Mouse (Mus musculus): ENCODE measurements around the gene Eif2b5.
"Not testable (repeated sequence)": the region's sequence is repeated elsewhere in the genome, so short reads cannot be mapped to it uniquely, and the experiment has no call there.

The Eif2b5 gene

DNA sequence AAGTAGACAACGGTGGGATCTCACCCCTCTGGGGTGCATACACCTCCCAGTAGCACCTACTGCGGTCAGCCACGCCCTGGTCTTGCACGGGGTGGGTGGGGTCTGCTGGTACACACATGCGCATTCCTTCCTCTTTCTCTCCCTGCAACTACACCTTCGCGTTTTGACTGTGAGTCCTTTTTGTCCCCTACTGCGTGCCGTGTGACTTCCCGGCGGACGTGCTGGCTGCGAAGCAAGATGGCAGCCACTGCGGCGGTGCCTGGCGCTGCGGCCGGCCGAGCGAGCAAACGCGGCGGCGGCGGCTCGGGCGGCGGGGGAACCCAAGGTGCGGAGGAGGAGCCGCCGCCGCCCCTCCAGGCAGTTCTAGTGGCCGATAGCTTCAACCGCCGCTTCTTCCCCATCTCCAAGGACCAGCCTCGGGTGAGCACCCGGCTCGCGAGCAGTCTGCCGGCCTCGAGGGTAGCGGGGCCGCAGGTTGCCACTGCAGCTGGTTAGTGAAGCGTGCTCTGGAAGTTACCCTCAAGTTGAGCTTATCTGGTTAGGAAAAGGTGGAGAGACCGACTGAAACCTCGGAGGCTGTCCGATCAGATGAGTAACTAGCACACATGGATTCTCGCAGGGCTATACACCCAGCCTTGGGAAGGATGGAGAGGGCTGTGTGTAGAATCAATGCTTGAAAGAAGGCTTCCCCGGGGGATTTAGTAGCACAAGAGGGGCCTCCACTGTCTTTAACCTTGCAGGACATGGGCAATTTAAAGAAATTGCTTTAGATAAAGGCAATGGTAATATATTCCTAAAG lies at the start of gene Eif2b5:
Gene Eif2b5, plus strand, starts transcription at position 141 of the 799 bp plus-strand sequence.
- DNase-seq (ENCODE audit: low spot score): peak; percentile 92

- no peak for DNase-seq (ENCODE audit: low spot score)
Observed at GRCm38 (mm10) chr16:20451774-20452173, 46.8 kb upstream of the Eif2b5 start.

DNA sequence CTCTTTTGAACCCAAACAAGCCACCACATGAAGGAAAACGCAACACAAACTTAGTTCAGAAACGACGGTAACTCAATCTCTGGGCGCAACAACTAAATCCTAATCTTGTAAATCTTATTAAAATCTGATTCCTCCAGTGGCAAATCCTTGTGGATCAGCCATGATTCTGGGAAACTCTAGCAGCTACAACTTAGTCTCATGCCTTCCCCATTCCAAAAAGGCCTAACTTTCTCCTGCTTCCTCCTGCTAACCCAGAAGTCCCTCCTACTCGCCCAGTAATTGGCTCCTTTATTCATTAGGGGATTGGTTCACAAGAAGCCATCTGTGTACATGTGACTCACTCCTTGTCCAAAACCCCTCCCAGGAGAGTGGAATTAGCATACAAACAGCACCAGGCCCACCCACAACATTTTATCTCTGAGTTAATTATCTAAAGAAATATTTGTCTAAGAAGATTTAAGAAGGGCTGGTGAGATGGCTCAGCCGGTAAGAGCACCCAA lies 44.4 kb upstream of the Eif2b5 start:
- DNase-seq (ENCODE audit: low spot score): no peak

GRCm38 (mm10) chr16:20456106-20456505 lies 42.5 kb upstream of the Eif2b5 start:
- no peak for DNase-seq (ENCODE audit: low spot score)

DNA sequence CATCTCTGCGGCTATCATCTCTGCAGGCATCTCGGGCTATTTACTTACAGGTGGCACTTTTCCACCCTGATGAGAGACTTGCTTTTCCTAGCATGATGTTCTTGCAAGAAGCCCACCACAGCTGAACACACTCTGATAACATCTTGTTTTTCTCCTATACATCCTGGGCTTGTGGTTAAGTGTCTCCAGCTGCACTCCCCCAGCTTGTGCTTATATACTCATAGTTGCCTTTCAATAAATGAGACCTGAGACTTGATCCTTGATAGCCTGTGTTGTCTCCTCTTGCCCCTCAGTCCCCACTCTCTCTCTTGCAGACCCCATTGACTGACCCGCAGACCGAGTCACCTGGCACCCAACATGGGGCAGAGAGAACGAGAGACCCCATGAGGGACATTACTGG lies 39.9 kb upstream of the Eif2b5 start:
- not testable (repeated sequence) for DNase-seq (ENCODE audit: low spot score)

GRCm38 (mm10) chr16:20464725-20465124 lies 33.9 kb upstream of the Eif2b5 start:
- no peak for DNase-seq (ENCODE audit: low spot score)

DNA sequence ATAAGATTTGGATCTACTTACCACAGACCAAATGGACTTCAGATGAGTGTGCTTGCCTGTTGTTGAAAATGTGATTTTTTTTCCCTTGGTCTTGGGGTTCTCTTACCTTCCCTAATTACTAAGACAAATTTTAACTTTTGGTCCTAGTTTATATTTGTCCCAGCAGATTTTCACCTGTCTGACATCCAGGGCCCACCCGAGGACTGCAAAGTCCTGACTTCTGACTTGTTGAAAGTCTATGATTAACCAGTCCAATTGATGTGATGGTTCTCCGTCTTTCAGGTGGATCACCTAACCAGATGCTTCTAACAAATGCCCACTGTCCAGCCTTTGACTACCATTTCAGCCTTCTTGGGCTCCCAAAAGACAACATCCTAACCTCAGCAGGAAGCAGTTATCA lies 27.6 kb upstream of the Eif2b5 start:
- no peak for DNase-seq (ENCODE audit: low spot score)

DNA sequence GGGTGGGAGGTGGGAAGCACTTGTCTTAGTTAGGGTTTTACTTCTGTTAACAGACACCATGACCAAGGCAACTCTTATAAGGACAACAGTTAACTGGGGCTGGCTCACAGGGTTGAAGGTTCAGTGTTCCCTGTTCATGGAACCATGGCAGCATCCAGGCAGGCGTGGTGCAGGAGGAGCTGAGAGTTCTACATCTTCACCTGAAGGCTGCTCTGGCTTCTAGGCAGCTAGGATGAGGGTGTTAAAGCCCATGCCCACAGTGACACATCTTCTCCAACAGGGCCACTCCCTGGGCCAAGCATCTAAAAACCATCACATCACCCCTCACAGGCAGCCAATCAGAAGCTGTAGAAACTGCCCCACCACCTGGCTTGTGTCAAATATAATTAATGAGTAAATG lies 26.9 kb upstream of the Eif2b5 start:
- no peak for DNase-seq (ENCODE audit: low spot score)

DNA sequence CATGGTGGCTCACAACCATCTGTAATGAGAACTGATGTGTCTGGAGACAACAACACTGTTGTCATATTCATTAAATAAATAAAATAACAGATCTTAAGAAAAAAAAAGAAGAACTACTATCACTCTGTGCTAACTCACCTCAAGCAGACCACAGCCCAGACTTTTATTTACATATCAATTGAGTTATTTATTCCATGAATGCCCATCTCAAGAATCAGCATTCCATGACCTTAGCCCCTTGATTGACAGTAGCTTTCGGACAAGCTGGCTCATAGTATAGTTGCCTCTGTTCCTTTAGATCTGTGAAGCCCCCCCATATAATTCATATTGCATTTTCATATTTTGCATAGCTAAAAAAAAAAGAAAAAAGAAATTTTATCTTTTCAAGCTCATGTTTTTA lies 24.9 kb upstream of the Eif2b5 start:
- DNase-seq (ENCODE audit: low spot score): no peak

GRCm38 (mm10) chr16:20474211-20474610 lies 24.4 kb upstream of the Eif2b5 start:
- DNase-seq (ENCODE audit: low spot score): no peak

DNA sequence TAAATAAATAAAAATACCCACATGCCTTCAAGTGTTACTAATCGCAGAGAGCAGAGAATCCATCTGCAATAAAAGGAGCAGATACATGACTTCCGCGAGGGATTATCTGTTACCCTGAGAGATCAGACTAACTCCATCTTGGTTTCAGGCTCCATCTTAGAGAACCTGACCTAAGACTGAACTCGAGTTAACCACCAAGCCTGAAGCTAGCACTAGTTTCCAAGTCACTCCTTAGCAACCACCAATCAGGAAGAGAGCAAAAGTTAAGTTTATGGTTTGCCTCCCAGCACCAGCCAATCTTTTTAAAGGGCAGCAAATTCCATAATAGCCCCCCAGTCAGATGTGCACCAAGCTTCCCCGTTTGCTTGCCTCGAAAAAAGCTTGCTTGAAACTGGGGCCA lies 23.8 kb upstream of the Eif2b5 start:
- no peak for DNase-seq (ENCODE audit: low spot score)

GRCm38 (mm10) chr16:20475335-20475734 lies 23.3 kb upstream of the Eif2b5 start:
- DNase-seq (ENCODE audit: low spot score): no peak

DNA sequence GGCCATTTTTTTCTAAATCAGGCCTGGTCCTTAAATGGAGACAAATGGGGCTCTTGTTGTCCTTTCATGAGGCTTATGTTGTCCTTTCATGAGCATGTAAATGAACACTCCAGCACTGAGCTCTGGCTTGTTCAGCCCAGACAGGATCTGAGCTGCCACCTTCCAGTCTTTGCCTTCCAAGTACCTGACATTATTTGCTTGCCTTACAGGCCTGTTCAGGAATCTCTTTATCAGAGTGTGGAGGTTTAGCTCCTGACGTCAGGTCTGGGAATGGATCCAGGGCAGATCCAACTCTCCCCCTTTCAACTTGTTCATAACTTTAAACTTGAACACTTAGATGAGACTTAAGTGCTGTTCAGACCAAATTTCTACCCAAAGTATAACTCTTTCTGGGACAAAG lies 21.8 kb upstream of the Eif2b5 start:
- DNase-seq (ENCODE audit: low spot score): no peak

DNA sequence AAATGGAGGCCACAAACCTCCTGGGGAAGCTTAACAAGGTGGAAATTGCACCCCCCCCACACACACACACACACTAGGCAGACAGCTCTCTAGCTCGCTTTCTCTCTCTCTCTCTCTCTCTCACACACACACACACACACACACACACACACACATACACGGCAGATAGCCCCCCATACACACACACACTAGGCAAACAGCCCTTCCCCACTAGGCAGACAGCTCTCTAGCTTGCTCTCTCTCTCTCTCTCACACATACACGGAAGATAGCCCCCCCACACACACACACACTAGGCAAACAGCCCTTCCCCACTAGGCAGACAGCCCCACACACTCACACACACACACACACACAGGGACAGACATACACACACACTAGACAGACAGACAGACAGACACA lies 21.3 kb upstream of the Eif2b5 start:
- no peak for DNase-seq (ENCODE audit: low spot score)

- DNase-seq (ENCODE audit: low spot score): no peak
Observed at GRCm38 (mm10) chr16:20478504-20478903, 20.1 kb upstream of the Eif2b5 start.

DNA sequence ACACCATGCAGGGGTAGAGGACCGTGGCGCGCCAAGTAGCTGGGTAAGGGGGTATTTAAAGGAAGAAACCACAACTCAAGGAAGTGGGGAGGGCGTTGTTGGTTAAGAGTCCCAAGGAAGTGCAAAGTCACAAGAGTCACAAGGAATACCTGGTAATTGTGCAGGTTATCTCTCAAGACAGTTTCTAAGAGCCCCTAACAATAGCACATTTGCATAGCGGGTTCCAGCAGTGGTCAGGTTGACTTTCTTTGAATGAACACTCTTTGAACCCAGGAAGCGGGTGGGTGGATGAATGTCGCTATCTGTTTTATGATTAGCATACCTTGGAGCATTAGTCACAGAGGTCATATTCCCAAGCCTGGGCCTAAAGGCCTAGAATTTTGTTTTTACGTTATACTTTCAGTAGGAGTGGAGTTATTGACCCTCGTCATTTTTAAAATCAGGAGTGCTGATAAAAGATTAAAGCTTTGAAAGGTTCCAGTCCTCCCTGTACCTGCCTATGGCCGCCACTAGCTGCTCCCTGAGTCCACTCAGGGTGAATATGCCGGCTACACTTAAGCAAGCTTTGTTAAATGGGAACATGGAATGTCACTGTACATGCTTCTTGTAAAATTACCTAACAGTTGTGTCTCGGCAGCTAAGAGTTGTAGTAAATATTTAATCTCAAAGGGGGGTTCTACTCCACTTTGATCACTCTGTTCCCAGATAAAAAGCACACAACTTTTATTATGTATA lies 19.4 kb upstream of the Eif2b5 start:
- not testable (repeated sequence) for DNase-seq (ENCODE audit: low spot score)

DNA sequence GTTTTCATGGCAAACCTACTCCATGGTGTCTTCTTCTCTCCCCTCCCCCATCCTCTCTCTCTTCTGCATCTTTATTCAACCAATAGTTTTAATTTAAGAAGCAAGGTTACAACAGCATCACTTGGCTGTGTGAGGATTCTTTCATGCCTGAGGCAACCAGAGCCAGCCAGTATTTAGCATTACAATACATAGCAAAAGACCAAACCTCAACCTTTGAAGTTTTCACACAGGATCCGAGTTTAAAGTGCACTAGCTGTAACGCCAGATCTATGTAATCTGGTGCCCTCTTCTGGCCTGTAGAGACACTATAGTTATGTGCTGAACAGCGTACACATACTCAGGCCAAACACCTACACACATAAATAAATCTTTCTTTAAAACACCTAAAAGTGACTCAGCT lies 18.5 kb upstream of the Eif2b5 start:
- no peak for DNase-seq (ENCODE audit: low spot score)

DNA sequence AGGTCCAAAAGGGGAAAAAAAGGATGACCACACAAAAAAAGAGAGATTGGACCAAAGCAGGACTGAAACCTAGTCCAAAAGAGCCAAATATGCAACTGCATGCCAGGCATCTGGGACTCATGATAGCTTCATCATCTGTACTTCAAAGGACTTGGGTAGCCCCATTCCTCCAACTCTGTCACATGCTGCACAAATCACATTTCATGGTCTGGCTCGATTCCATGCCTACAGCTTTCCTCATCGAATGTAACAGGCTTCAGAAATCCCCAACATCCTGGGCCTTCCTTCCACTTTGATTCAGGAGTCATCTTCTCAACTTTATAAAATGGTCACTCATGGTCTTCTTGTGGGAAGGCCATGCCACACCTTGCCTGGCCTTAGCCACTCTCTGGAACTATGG lies 16.9 kb upstream of the Eif2b5 start:
- no peak for DNase-seq (ENCODE audit: low spot score)

DNA sequence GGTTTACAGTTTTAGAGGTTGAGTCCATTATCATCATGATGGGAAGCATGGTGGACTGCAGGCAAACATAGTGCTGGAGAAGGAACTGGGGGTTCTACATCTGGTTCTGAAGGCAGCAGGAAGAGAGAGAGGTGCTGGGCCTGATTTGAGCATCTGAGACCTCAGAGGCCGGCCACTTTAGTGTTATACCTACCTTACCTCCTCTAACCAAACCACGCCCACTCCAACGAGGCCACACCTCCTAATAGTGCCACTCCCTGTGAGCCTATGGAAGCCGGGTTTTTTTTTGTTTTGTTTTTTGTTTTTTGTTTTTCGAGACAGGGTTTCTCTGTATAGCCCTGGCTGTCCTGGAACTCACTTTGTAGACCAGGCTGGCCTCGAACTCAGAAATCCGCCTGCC lies 14.9 kb upstream of the Eif2b5 start:
- not testable (repeated sequence) for DNase-seq (ENCODE audit: low spot score)

- DNase-seq (ENCODE audit: low spot score): no peak
Observed at GRCm38 (mm10) chr16:20485061-20485460, 13.6 kb upstream of the Eif2b5 start.

DNA sequence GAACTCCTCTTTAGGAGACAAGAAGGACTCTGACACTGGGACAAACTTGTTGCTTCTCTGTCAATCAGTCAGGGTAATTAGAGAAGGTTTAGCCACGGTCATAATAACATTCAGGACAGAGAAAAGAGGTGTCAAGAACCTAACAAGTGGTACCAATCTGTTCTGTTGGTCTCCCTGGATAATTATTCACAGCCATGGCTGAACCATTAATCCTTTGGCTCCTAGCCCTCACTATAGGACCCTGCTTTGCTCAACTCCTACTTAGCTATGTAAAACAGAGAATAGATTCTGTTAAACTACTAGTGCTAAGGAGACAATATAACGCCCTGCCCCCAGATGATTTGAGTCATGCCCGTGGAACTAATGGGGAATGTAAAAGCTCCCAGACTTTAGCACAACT lies 12.6 kb upstream of the Eif2b5 start:
- DNase-seq (ENCODE audit: low spot score): no peak

DNA sequence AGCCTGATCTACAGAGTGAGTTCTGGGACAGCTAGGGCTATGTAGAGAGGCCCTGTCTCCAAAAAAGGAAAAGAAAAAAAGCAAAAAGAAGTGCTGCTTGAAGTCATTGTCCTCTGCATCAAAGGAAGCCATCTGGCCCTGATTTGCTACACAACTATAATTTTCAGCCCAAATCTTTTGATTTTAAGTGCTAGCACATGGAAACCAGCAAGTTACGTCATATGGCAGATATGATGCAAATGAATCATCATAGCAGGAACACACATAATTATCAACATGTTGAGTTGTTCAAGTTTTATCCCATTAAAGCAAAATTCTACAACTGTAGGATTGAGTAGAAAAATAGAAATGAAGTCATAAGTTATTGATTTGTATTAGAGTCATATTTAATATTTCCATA lies 10.5 kb upstream of the Eif2b5 start:
- no peak for DNase-seq (ENCODE audit: low spot score)

GRCm38 (mm10) chr16:20488751-20489150 lies 9.9 kb upstream of the Eif2b5 start:
- DNase-seq (ENCODE audit: low spot score): not testable (repeated sequence)

All from left cerebral cortex, adult 11 months (tissue).